Mouse (Mus musculus) limb, embryonic 10.5 days (tissue): ENCODE results near the gene Gm10251. TPM values are rescaled to one million over a fixed set of nuclear protein-coding genes. Genes with fewer than 3 reads are reported as not detected.
"Not testable (repeated sequence)": the region's sequence is repeated elsewhere in the genome, so short reads cannot be mapped to it uniquely, and the experiment has no call there.

Experiments used
- DNase-seq: peaks from one replicate; pipeline ENCODE4 v3.0.0-alpha.2; 2017; ENCODE audit warnings: low spot score
- H3K27ac ChIP-seq: fragments of 300-500 bp; sonication (generic); 2 replicates; pipeline ENCODE4 v1.5.1; 2016; ENCODE audit warnings: mild to moderate bottlenecking
- H3K27me3 ChIP-seq: fragments of 300-500 bp; sonication (generic); 2 replicates; pipeline ENCODE4 v1.6.1; 2016; ENCODE audit warnings: low read depth, mild to moderate bottlenecking; ENCODE audit not compliant: poor library complexity, severe bottlenecking
- H3K36me3 ChIP-seq: fragments of 300-500 bp; sonication (generic); 2 replicates; pipeline ENCODE4 v1.6.1; 2016; ENCODE audit warnings: mild to moderate bottlenecking, moderate library complexity
- H3K4me1 ChIP-seq: fragments of 300-500 bp; sonication (generic); 2 replicates; pipeline ENCODE4 v1.6.1; 2016
- H3K4me3 ChIP-seq: fragments of 300-500 bp; sonication (generic); 2 replicates; pipeline ENCODE4 v1.5.1; 2016; ENCODE audit warnings: mild to moderate bottlenecking, moderate library complexity
- H3K9me3 ChIP-seq: fragments of 300-500 bp; sonication (generic); replicated peaks from 2 replicates; pipeline ENCODE4 v1.6.1; 2016; ENCODE audit warnings: mild to moderate bottlenecking
- WGBS: fragments of 180-500 bp; shearing (Covaris S2); methylation state at CpG from one replicate; pipeline ENCODE4 v1.1.7; 2016; 5-methylcytosine and 5-hydroxymethylcytosine counted together
- polyA plus RNA-seq: library from polyadenylated mRNA; unstranded; fragments of >200 nt; fragmentation: Nextera tagmentation; extraction: Ambion mirVana; gene quantifications from 2 replicates; pipeline ENCODE4 v1.2.1, GENCODE M21; 2016

Gm10251 gene
- 0.08 TPM in 1 of 2 replicates, not detected in the other for polyA plus RNA-seq

DNA sequence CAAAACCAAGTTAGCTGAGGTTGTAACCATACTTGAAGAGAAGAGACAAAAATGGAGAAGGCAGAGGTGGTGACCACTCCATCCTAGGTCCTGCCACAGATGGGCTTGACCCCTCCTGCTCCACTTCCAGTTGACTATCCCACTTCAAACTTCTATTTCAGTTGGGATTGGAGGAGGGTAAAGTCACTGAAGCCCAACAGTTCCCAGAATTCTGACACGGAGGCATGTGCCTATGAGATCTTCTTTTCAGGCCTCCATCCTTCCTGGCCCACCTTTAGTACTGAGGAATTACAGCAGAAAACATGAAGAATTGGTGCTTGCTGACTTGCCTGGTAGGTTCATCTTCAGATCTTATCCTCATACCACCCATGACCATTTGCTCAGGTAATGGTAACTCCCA is at the start of gene Gm10251:
Gene Gm10251 (minus strand): TSS at position 101 of the 400 bp plus-strand sequence.
- DNase-seq, H3K36me3 ChIP-seq, H3K27me3 ChIP-seq, H3K4me1 ChIP-seq, H3K4me3 ChIP-seq, H3K27ac ChIP-seq, H3K9me3 ChIP-seq: not testable (repeated sequence)
- no CpG with 5 or more reads among the region's 1 CpGs for WGBS

DNA sequence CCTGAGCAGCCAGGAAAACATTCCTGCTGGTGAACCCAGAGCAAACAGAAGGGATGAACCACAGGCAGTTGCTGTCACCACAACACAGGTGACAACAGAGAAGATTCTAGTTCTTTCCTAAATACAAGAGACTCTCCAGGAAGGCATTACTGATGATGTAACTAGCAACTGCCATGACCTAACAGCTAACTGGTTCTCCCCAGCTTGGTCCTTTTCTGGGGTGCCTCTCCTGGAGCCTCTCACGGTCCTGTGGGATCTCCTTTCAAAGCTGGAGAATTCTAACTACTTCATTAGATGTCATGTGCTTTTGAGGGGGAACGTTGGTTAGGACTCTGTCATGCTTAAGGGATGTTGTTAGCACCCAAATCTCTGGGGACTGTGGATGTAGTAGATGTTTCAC is 36.2 kb upstream of the Gm10251 start, which contains the start of gene Gm8050:
Gene Gm8050 (minus strand): TSS at position 101 of the 400 bp plus-strand sequence.
- not testable (repeated sequence) for DNase-seq, H3K4me1 ChIP-seq, H3K36me3 ChIP-seq, H3K4me3 ChIP-seq, H3K27ac ChIP-seq, H3K9me3 ChIP-seq, H3K27me3 ChIP-seq
- WGBS = 67% methylated on average over 1 of the region's 2 CpGs

DNA sequence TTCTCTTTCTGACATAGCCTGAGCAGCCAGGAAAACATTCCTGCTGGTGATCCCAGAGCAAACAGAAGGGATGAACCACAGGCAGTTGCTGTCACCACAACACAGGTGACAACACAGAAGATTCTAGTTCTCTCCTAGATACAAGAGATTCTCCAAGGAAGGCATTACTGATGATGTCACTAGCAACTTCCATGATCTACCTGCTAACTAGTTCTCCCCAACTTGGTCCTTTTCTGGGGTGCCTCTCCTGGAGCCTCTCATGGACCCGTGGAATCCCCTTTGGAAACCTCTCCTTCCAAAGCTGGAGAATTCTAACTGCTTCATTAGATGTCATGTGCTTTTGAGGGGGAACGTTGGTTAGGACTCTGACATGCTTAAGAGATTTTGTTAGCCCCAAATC is 61.7 kb downstream of the Gm10251 start, which contains the start of gene Gm3460:
Gene Gm3460 (minus strand): TSS at position 101 of the 400 bp plus-strand sequence.
- not testable (repeated sequence) for H3K36me3 ChIP-seq, H3K4me3 ChIP-seq, H3K27me3 ChIP-seq, H3K27ac ChIP-seq, DNase-seq, H3K9me3 ChIP-seq, H3K4me1 ChIP-seq
- WGBS = 69% methylated on average over 1 of the region's 2 CpGs

DNA sequence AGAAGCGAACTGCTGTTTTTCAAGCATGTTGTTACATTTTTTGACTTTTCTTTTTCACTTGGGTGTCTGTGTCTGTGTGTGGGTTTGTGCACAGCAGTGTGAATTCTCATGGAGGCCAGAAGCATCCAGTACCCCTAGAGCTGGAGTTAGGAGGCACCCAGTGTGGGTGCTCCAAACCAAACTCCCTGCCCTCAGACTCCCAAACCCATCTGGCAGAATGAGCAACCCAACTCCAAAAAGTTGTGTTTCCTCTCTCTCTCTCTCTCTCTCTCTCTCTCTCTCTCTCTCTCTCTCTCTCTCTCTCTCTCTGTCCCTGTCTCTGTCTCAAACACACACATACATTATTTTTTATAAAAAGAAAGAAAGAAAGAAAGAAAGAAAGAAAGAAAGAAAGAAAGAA is 77.5 kb downstream of the Gm10251 start:
- not testable (repeated sequence) for H3K36me3 ChIP-seq, H3K4me1 ChIP-seq, H3K27me3 ChIP-seq, H3K4me3 ChIP-seq, H3K27ac ChIP-seq, H3K9me3 ChIP-seq, DNase-seq
- WGBS = no CpG with 5 or more reads among the region's 1 CpGs

DNA sequence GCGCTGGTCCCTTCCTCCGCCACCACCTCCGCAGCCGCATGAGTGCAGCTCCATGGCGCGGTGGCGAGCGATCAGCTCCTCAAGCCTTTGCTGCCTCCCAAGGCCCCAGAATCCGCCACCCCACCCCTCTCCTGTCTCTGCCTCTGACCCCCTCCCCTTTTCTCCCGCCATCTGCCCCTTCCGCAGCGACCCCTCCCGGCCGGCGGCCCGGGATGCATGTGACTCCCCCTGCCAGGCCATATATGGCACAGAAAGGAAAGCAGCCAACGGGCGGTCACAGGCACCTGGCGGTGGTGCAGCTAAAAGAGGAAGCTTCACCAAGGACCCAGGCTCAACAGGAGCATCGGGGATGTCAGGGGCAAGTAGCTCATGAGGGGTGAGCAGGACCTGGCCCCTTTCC is 79.0 kb downstream of the Gm10251 start:
- not testable (repeated sequence) for H3K27me3 ChIP-seq, H3K36me3 ChIP-seq, H3K4me1 ChIP-seq, H3K9me3 ChIP-seq
- 2% methylated on average over 18 of the region's 20 CpGs for WGBS
- DNase-seq = peak; percentile 63
- Histone ChIP-seq H3K27ac (peak overlapping the region; percentile 19; the same call in 1 of the 2 replicates), H3K4me3 (peak overlapping the region; percentile 45)

DNA sequence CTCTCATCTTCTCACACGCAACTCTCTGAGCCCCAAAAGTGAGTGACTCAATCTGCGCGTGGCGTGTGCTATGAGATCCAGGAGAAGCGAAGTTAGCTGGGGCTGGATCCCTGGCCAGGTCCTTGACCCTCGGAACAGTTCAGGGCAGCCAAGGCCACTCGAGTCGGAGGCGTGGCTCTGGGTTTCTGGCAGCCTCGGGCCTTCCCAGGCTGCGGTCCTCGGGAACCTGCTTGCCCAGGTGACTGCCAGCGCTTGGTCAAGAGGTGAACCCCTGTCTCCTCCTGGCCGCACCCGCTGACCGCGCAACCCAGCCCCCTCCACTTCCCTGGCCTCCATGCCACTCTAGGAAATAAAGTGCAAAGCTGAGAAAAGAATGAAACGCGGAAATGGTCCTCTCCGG is 79.4 kb downstream of the Gm10251 start:
- peak overlapping the region; percentile 19; the same call in 1 of the 2 replicates for H3K27ac ChIP-seq
- 11% methylated on average over 20 of the region's 20 CpGs for WGBS
- not testable (repeated sequence) for H3K27me3 ChIP-seq

DNA sequence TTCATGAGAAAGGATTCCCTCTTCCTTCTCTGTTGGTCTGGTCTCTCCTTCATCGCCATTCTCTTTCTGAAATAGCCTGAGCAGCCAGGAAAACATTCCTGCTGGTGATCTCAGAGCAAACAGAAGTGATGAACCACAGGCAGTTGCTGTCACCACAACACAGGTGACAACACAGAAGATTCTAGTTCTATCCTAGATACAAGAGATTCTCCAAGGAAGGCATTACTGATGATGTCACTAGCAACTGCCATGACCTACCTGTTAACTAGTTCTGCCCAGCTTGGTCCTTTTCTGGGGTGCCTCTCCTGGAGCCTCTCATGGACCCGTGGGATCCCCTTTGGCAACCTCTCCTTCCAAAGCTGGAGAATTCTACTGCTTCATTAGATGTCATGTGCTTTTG is 93.5 kb downstream of the Gm10251 start, which contains the start of gene Gm3629:
Gene Gm3629 (minus strand): TSS at position 101 of the 400 bp plus-strand sequence.
- not testable (repeated sequence) for H3K27ac ChIP-seq, H3K27me3 ChIP-seq, H3K4me1 ChIP-seq, H3K36me3 ChIP-seq, DNase-seq, H3K4me3 ChIP-seq, H3K9me3 ChIP-seq
- 69% methylated on average over 1 of the region's 2 CpGs for WGBS

More for the DNA sequence above, 79.4 kb downstream of the Gm10251 start:
- H3K9me3 ChIP-seq, H3K36me3 ChIP-seq, H3K4me1 ChIP-seq: not testable (repeated sequence)
- peak overlapping the region; percentile 45 for H3K4me3 ChIP-seq
- DNase-seq = peak; percentile 32

Other genes starting within 250 kb of the Gm10251 start
- gene Gm3594, start 239.6 kb downstream of the Gm10251 start, polyA plus RNA-seq = not detected in 2 replicates
- not detected in 2 replicates for gene Gm8356, start 146.9 kb downstream of the Gm10251 start, polyA plus RNA-seq
- 0.30 TPM in 1 of 2 replicates, not detected in the other for gene Gm3629, start 93.6 kb downstream of the Gm10251 start, polyA plus RNA-seq
- not detected in 2 replicates for gene Gm3460, start 61.8 kb downstream of the Gm10251 start, polyA plus RNA-seq
- not detected in 2 replicates for gene Gm8050, start 36.1 kb upstream of the Gm10251 start, polyA plus RNA-seq
- gene Gm3636, start 58.2 kb upstream of the Gm10251 start, polyA plus RNA-seq = 4.7 and 4.9 TPM in 2 replicates
- gene Gm8362, start 90.2 kb upstream of the Gm10251 start, polyA plus RNA-seq = not detected in 2 replicates
- gene Gm3642, start 156.1 kb upstream of the Gm10251 start, polyA plus RNA-seq = not detected in 2 replicates
- gene Gm3667, start 205.8 kb upstream of the Gm10251 start, polyA plus RNA-seq = 1.1 TPM in 2 replicates